Mouse (Mus musculus): ENCODE measurements around the gene Lpin2.

The Lpin2 gene

DNA sequence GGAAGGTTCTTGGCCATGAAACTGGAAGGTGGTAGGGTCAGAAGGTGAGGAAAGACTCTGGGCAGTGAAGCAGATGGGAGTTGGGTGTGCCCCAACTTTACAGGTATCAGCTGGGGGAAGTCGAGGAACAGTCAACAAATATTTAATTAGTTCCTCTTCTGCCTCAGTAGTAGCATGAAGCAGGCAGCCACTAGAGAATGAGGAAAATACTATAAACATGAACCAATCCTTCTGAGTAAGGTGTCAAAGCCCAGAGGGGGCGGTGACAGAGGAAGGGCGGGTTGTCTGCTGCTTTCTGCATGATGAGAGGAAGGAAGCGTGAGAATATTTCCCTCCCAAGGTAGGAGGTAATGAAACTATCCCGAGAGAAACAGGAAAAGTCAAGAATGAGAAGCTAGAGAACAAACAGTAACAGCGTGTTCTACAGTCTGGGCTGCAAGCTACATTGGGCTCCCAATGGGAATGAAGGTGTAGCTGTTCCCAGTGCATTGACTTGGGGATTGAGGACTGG lies at the start of gene Lpin2:
TSS of gene Lpin2 (plus strand) at position 350 of the 511 bp plus-strand sequence.
- DNase-seq (ENCODE audit: low spot score in 2 of 2) = peak in 1 of 2 experiments; percentile 45

- DNase-seq (ENCODE audit: low spot score in 2 of 2) = no peak
Measured at GRCm38 (mm10) chr17:71132856-71133439, 49.4 kb upstream of the Lpin2 start.

DNA sequence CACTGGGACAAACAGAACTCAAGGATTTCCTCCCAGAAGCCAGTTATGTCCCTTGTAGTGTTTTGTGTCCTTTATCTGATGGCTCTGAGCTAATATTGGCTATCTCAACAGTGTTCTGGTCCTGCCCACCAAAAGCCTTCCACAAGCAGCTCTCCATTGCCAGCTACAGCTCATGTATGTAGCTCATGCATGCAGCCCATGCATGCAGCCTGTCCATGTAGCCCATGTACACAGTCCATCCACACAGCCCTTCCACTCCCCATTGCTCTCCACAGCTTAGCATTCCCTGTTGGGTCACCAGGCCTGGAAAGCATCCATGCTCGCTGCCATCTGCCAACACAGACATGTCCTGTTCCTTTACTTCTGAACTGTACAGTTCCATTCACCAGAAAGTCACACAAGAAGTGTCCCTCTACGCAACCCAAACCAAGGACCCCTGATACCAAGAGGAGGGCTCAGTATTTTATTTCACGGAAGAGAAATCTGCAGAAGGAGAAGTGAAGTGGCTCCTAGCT lies 47.9 kb upstream of the Lpin2 start:
- DNase-seq (ENCODE audit: low spot score in 2 of 2) = no peak

DNA sequence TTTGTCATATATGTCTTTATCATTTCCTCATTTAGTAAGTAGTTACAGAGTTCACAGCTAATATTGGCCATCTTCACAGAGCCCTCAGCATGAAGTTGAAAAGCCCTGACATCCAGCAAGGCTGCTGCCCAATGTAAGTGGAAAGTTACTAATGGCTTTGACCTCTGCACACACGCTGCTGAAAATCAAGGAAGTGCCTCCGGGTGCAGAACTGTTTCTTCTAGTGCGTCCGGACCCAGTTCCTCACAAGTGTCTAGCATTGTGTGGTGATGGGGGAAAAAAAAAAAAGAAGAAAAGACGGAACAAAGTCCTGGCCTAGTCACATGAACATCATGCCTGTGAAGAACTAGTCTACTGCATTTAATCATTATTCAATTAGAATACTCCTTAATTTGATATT lies 47.3 kb upstream of the Lpin2 start:
- DNase-seq (ENCODE audit: low spot score in 2 of 2) = no peak

GRCm38 (mm10) chr17:71135866-71136265 lies 46.5 kb upstream of the Lpin2 start:
- no peak for DNase-seq (ENCODE audit: low spot score in 2 of 2)

- DNase-seq (ENCODE audit: low spot score in 2 of 2) = no peak
Measured at GRCm38 (mm10) chr17:71136384-71137333, 45.7 kb upstream of the Lpin2 start.

DNA sequence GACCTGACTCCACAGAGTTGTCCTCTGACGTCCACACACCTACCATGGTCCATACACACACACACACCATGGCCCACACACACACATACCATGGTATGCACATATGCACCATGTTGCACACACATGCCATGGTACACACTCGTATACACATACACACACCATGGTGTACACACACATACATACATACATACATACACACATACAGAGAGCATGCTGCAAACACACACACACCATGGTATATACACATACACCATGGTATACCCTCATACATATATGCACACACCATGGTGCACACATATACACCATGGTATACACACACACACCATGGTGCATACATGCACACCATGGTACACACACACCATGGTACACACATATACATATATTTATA lies 45.0 kb upstream of the Lpin2 start:
- DNase-seq (ENCODE audit: low spot score in 2 of 2) = no peak

GRCm38 (mm10) chr17:71142068-71142467 lies 40.3 kb upstream of the Lpin2 start:
- DNase-seq (ENCODE audit: low spot score in 2 of 2) = no peak

DNA sequence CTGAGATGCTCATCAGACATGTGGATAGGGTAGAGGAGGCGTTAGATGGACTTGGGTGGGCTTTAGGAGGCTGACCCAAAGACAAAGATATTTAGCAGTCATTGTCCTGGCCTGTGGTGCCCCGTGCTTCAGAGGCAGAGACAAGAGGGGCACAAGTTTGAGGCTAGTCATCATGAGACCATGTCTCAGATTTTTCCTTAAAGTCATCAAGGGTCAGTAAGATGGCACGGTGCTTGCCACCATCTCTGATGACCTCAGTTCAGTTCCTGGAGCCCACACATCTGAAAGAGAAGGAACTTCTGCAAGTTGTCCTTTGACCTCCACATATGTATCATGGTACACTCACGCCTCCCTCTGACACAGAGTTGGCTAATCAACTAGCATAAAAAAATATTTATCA lies 39.2 kb upstream of the Lpin2 start:
- no peak for DNase-seq (ENCODE audit: low spot score in 2 of 2)

- DNase-seq (ENCODE audit: low spot score in 2 of 2) = no peak
Measured at GRCm38 (mm10) chr17:71144322-71145116, 37.8 kb upstream of the Lpin2 start.

DNA sequence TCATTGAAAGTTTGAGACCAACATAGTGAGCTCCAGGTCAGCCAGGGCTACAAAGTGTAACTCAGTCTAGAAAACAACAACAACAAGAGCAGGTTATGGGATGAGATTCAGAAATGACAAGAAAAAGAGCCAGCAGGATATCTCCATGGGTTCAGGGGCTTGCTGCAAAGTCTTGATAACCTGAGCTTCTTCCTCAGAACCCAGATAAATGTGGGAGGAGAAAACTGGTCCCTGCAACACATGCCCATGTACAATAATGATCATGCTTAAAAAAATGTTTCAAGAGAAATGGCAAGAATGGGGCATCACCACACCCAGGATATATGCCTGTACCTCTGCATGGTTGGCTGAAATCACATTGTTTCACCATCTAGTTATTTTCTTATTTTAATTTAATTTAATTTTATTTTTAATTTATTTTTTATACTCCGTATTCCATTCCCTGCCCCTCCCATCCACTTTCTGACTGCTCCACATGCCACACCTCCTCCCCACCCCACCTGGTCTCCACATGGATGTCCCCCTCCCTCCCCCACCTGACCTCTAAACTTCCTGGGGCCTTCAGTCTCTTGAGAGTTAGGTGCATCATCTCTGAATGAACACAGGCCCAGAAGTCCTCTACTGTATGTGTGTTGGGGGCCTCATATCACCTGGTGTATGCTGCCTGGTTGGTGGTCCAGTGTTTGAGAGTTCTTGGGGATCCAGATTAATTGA lies 37.0 kb upstream of the Lpin2 start:
- no peak for DNase-seq (ENCODE audit: low spot score in 2 of 2)

DNA sequence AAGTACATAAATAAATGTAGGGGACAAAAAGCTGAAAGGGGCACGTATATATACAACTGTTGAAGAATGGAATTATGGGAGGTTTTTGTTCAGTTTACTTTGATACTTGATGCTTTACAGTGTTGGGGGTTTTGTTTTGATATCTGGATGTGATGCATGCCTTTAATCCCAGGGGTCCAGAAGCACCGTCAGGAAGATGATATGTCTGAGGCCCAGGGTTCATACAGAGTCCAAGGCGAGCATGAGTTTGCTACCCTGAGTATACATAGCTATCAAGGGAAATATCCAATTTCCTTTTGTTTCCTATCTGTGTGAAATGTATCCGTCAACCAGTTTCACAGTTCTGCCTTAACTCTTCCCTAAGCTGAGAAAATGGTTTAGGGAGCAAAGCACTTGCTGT lies 29.0 kb upstream of the Lpin2 start:
- DNase-seq (ENCODE audit: low spot score in 2 of 2) = no peak

- DNase-seq (ENCODE audit: low spot score in 2 of 2) = no peak
Measured at GRCm38 (mm10) chr17:71155271-71155670, 27.1 kb upstream of the Lpin2 start.

DNA sequence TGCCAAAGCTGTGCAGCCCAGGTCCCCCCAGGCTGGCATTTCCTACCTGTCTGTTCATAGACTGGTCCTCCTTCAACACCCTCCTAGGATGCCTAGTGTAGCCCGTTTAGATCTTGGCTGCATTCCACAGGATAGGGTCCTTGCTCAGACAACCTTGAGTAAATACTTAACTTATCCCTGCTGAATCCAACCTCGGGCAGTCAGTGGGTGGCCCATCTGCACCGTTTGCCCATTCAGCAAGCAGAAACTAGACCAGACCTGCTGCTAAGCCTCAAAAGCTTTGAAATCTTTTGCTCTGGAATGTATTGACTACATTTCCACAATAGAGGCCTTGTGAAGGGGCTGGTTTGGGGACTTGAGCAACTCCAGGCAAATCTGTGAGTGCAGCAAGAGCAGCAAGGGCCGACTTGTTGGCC lies 23.2 kb upstream of the Lpin2 start:
- no peak for DNase-seq (ENCODE audit: low spot score in 2 of 2)

GRCm38 (mm10) chr17:71159720-71160119 lies 22.6 kb upstream of the Lpin2 start:
- DNase-seq (ENCODE audit: low spot score in 2 of 2) = no peak

DNA sequence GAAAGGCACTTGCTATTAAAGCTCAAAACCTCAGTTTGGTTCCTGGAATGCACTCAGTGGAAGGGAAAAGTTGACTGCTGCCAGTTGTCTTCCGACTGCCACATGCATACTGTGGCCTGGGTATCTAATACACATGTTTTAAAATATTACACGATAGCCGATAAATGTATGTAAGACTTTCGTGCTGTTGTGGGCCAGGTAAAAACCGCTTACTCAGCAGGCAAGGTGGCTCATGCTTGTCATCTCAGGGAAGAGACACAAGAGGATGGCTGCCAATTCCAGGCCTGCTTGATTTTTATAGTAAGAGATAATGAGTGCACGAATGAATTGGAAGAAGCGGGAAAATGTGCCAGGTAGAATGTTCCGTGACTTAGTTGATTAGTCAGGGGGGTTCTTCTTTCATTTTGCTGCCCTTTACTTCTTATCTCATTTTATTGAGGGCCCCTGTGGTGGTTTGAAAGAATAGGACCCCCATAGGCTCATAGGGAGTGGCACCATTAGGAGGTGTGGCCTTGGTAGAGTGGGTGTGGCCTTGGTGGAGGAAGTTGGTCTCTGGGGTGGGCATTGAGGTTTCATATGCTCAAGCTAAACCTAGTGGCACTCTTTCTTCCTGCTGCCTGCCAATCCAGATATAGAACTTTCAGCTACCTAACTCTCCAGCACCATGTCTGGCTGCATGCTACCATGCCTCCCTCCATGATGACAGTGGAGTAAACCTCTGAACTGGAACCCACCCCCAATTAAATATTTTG lies 21.9 kb upstream of the Lpin2 start:
- DNase-seq (ENCODE audit: low spot score in 2 of 2) = no peak

GRCm38 (mm10) chr17:71164991-71165390 lies 17.4 kb upstream of the Lpin2 start:
- DNase-seq (ENCODE audit: low spot score in 2 of 2) = peak in 1 of 2 experiments; percentile 28

- no peak for DNase-seq (ENCODE audit: low spot score in 2 of 2)
Measured at GRCm38 (mm10) chr17:71168205-71168815, 14.1 kb upstream of the Lpin2 start.

DNA sequence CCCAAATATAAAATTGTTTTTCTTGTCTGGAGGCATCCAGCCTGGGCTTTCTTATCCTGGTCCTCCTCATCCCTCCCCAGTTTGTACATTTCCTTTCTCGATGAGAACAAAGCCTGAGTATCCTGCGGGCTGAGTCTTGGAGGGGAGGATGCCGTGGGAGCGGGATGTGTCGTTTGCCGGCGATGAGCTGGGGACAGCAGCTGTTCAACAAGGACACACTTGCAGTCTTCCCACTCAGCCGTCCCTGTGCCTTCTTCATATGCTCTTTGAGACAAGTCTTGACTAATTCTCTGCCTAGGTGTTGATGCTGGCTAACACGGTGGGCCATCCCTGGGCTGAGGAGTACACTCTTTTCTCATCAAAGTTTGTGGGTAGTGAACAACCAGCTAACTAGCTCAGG lies 13.5 kb upstream of the Lpin2 start:
- no peak for DNase-seq (ENCODE audit: low spot score in 2 of 2)

GRCm38 (mm10) chr17:71169639-71170038 lies 12.7 kb upstream of the Lpin2 start:
- DNase-seq (ENCODE audit: low spot score in 2 of 2) = no peak
